Mouse (Mus musculus) thymus, adult 2 months (tissue): Measurements from ENCODE around the gene Olfr573-ps1.

Experiments
- CTCF ChIP-seq: fragments of 200-500 bp; IDR thresholded peaks from 2 replicates; pipeline ENCODE4 v1.5.1; 2012; ENCODE audit warnings: mild to moderate bottlenecking, control low read depth, low read length, moderate library complexity, borderline replicate concordance; ENCODE audit not compliant: control insufficient read depth, poor library complexity, insufficient read depth; ENCODE audit errors: extremely low read depth
- POLR2A ChIP-seq: fragments of 200-500 bp; IDR thresholded peaks from 2 replicates; pipeline ENCODE4 v1.6.1; 2012; ENCODE audit warnings: mild to moderate bottlenecking, low read length, control low read depth, moderate library complexity; ENCODE audit not compliant: control insufficient read depth, poor library complexity, insufficient read depth; ENCODE audit errors: extremely low read depth

DNA sequence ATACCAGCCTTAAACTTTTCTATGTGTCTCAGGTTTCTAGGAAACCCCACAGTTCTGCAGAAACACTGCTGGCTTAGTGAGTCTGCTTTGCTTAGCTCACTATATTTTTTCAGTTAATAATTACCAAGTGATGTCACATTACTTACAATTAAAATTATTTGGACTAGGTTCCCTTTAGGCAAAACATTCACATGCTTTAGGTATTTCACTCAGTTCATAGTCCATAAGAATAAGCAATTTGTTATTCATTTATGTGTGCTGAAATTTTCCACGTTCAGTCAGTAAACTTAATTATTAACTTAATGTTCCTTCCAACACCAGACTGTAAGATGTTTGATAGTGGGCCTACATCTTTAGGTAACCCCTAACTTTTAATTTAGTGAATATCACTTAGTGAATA lies 8.4 kb upstream of the Olfr573-ps1 start:
- TF ChIP-seq CTCF: no peak
- TF ChIP-seq POLR2A: no peak
